Mouse (Mus musculus): ENCODE results near the gene Il12b. TPM values are rescaled to one million over a fixed set of nuclear protein-coding genes. Genes with fewer than 3 reads are reported as not detected.

Gene Il12b
- polyA plus RNA-seq, 1 experiment from 2014 or later = 0.19 TPM

GRCm38 (mm10) chr11:44406457-44406856 lies 6.6 kb downstream of the Il12b start:
- WGBS = 66% methylated on average over 5 of the region's 5 CpGs
- H3K27me3 ChIP-seq (ENCODE audit: insufficient read depth, low read length) = no peaks in the 10 kb centered on the region
- H3K9ac ChIP-seq (replicated peaks; ENCODE audit: low read length) = no peak overlapping the region
- H3K9me3 ChIP-seq (ENCODE audit: low read length) = no peaks in the 10 kb centered on the region
- no peaks in the 10 kb centered on the region for H3K36me3 ChIP-seq (ENCODE audit: insufficient read depth, low read length)
- H3K4me3 ChIP-seq (ENCODE audit: low read length) = no peak overlapping the region
- no peaks in the 10 kb centered on the region for H3K4me1 ChIP-seq (ENCODE audit: insufficient read depth, low read length)
- H3K4me2 ChIP-seq (replicated peaks; ENCODE audit: low read depth, low read length) = no peak overlapping the region
- no peak overlapping the region for H3K27ac ChIP-seq (ENCODE audit: low read length)
- 0 out of 2 replicates have a peak, but pooled peaks have one; percentile 23 for ATAC-seq (ENCODE audit: low FRiP score, low TSS enrichment)

- Histone ChIP-seq H3K4me2 (replicated peaks; ENCODE audit: low read depth, low read length) (no peak overlapping the region), H3K9ac (replicated peaks; ENCODE audit: low read length) (no peak overlapping the region), H3K9me3 (ENCODE audit: low read length) (no peaks in the 10 kb centered on the region), H3K4me1 (ENCODE audit: insufficient read depth, low read length) (no peaks in the 10 kb centered on the region), H3K36me3 (ENCODE audit: insufficient read depth, low read length) (no peaks in the 10 kb centered on the region), H3K4me3 (ENCODE audit: low read length) (no peak overlapping the region), H3K27ac (ENCODE audit: low read length) (no peak overlapping the region), H3K27me3 (ENCODE audit: insufficient read depth, low read length) (no peaks in the 10 kb centered on the region)
- 29% methylated on average over 5 of the region's 5 CpGs for WGBS
- ATAC-seq (ENCODE audit: low FRiP score, low TSS enrichment) = no peak
Observed at GRCm38 (mm10) chr11:44408626-44409025, 8.8 kb downstream of the Il12b start.

- Histone ChIP-seq H3K36me3 (ENCODE audit: insufficient read depth, low read length) (no peaks in the 10 kb centered on the region), H3K9ac (replicated peaks; ENCODE audit: low read length) (no peak overlapping the region), H3K9me3 (ENCODE audit: low read length) (no peaks in the 10 kb centered on the region), H3K27me3 (ENCODE audit: insufficient read depth, low read length) (no peaks in the 10 kb centered on the region), H3K27ac (ENCODE audit: low read length) (no peak overlapping the region), H3K4me1 (ENCODE audit: insufficient read depth, low read length) (no peaks in the 10 kb centered on the region), H3K4me2 (replicated peaks; ENCODE audit: low read depth, low read length) (no peak overlapping the region), H3K4me3 (ENCODE audit: low read length) (no peak overlapping the region)
- 56% methylated on average over 3 of the region's 3 CpGs for WGBS
- ATAC-seq (ENCODE audit: low FRiP score, low TSS enrichment) = no peak
Observed at GRCm38 (mm10) chr11:44410413-44410812, 10.6 kb downstream of the Il12b start.

- no peak overlapping the region for H3K9ac ChIP-seq (replicated peaks; ENCODE audit: low read length)
- H3K4me3 ChIP-seq (ENCODE audit: low read length) = no peak overlapping the region
- H3K4me2 ChIP-seq (replicated peaks; ENCODE audit: low read depth, low read length) = no peak overlapping the region
- H3K4me1 ChIP-seq (ENCODE audit: insufficient read depth, low read length) = no peaks in the 10 kb centered on the region
- no peak for ATAC-seq (ENCODE audit: low FRiP score, low TSS enrichment)
- H3K9me3 ChIP-seq (ENCODE audit: low read length) = no peaks in the 10 kb centered on the region
- H3K27ac ChIP-seq (ENCODE audit: low read length) = no peak overlapping the region
- H3K36me3 ChIP-seq (ENCODE audit: insufficient read depth, low read length) = no peaks in the 10 kb centered on the region
- WGBS = 65% methylated on average over 8 of the region's 8 CpGs
- no peaks in the 10 kb centered on the region for H3K27me3 ChIP-seq (ENCODE audit: insufficient read depth, low read length)
Observed at GRCm38 (mm10) chr11:44412276-44412675, 12.4 kb downstream of the Il12b start.

- no peak for ATAC-seq (ENCODE audit: low FRiP score, low TSS enrichment)
- no peak overlapping the region for H3K27ac ChIP-seq (ENCODE audit: low read length)
- no peaks in the 10 kb centered on the region for H3K36me3 ChIP-seq (ENCODE audit: insufficient read depth, low read length)
- H3K4me2 ChIP-seq (replicated peaks; ENCODE audit: low read depth, low read length) = no peak overlapping the region
- 90% methylated on average over 3 of the region's 3 CpGs for WGBS
- H3K4me1 ChIP-seq (ENCODE audit: insufficient read depth, low read length) = no peaks in the 10 kb centered on the region
- no peak overlapping the region for H3K4me3 ChIP-seq (ENCODE audit: low read length)
- H3K9ac ChIP-seq (replicated peaks; ENCODE audit: low read length) = no peak overlapping the region
- no peaks in the 10 kb centered on the region for H3K27me3 ChIP-seq (ENCODE audit: insufficient read depth, low read length)
- H3K9me3 ChIP-seq (ENCODE audit: low read length) = no peaks in the 10 kb centered on the region
Observed at GRCm38 (mm10) chr11:44413371-44413770, 13.5 kb downstream of the Il12b start.

GRCm38 (mm10) chr11:44414605-44415004 lies 14.7 kb downstream of the Il12b start:
- Histone ChIP-seq H3K36me3 (ENCODE audit: insufficient read depth, low read length) (no peaks in the 10 kb centered on the region), H3K4me3 (ENCODE audit: low read length) (no peak overlapping the region), H3K9me3 (ENCODE audit: low read length) (no peaks in the 10 kb centered on the region), H3K4me1 (ENCODE audit: insufficient read depth, low read length) (no peaks in the 10 kb centered on the region), H3K27me3 (ENCODE audit: insufficient read depth, low read length) (no peaks in the 10 kb centered on the region), H3K4me2 (replicated peaks; ENCODE audit: low read depth, low read length) (no peak overlapping the region), H3K9ac (replicated peaks; ENCODE audit: low read length) (no peak overlapping the region), H3K27ac (ENCODE audit: low read length) (no peak overlapping the region)
- no peak for ATAC-seq (ENCODE audit: low FRiP score, low TSS enrichment)
- WGBS = 87% methylated on average over 3 of the region's 3 CpGs

- Histone ChIP-seq H3K9me3 (ENCODE audit: low read length) (no peaks in the 10 kb centered on the region), H3K4me1 (ENCODE audit: insufficient read depth, low read length) (no peaks in the 10 kb centered on the region), H3K4me3 (ENCODE audit: low read length) (no peak overlapping the region), H3K36me3 (ENCODE audit: insufficient read depth, low read length) (no peaks in the 10 kb centered on the region), H3K4me2 (replicated peaks; ENCODE audit: low read depth, low read length) (no peak overlapping the region), H3K27me3 (ENCODE audit: insufficient read depth, low read length) (no peaks in the 10 kb centered on the region), H3K9ac (replicated peaks; ENCODE audit: low read length) (no peak overlapping the region), H3K27ac (ENCODE audit: low read length) (no peak overlapping the region)
- ATAC-seq (ENCODE audit: low FRiP score, low TSS enrichment) = no peak
- 59% methylated on average over 1 of the region's 1 CpGs for WGBS
Observed at GRCm38 (mm10) chr11:44417403-44417802, 17.5 kb downstream of the Il12b start.

- Histone ChIP-seq H3K4me3 (ENCODE audit: low read length) (no peak overlapping the region), H3K27me3 (ENCODE audit: insufficient read depth, low read length) (no peaks in the 10 kb centered on the region), H3K9ac (replicated peaks; ENCODE audit: low read length) (no peak overlapping the region), H3K36me3 (ENCODE audit: insufficient read depth, low read length) (no peaks in the 10 kb centered on the region), H3K4me1 (ENCODE audit: insufficient read depth, low read length) (no peaks in the 10 kb centered on the region), H3K9me3 (ENCODE audit: low read length) (no peaks in the 10 kb centered on the region), H3K27ac (ENCODE audit: low read length) (no peak overlapping the region), H3K4me2 (replicated peaks; ENCODE audit: low read depth, low read length) (no peak overlapping the region)
- 70% methylated on average over 10 of the region's 10 CpGs for WGBS
- no peak for ATAC-seq (ENCODE audit: low FRiP score, low TSS enrichment)
Observed at GRCm38 (mm10) chr11:44422337-44423111, 22.7 kb downstream of the Il12b start.

GRCm38 (mm10) chr11:44423261-44423660 lies 23.4 kb downstream of the Il12b start:
- no peaks in the 10 kb centered on the region for H3K27me3 ChIP-seq (ENCODE audit: insufficient read depth, low read length)
- no peak overlapping the region for H3K9ac ChIP-seq (replicated peaks; ENCODE audit: low read length)
- no peak overlapping the region for H3K4me3 ChIP-seq (ENCODE audit: low read length)
- no peaks in the 10 kb centered on the region for H3K36me3 ChIP-seq (ENCODE audit: insufficient read depth, low read length)
- H3K4me1 ChIP-seq (ENCODE audit: insufficient read depth, low read length) = no peaks in the 10 kb centered on the region
- no peak overlapping the region for H3K27ac ChIP-seq (ENCODE audit: low read length)
- 39% methylated on average over 5 of the region's 6 CpGs for WGBS
- ATAC-seq (ENCODE audit: low FRiP score, low TSS enrichment) = no peak
- no peak overlapping the region for H3K4me2 ChIP-seq (replicated peaks; ENCODE audit: low read depth, low read length)
- H3K9me3 ChIP-seq (ENCODE audit: low read length) = no peaks in the 10 kb centered on the region

- WGBS = 44% methylated on average over 5 of the region's 5 CpGs
- Histone ChIP-seq H3K4me1 (ENCODE audit: insufficient read depth, low read length) (no peaks in the 10 kb centered on the region), H3K27ac (ENCODE audit: low read length) (no peak overlapping the region), H3K4me3 (ENCODE audit: low read length) (no peak overlapping the region), H3K9ac (replicated peaks; ENCODE audit: low read length) (no peak overlapping the region), H3K9me3 (ENCODE audit: low read length) (no peaks in the 10 kb centered on the region), H3K36me3 (ENCODE audit: insufficient read depth, low read length) (no peaks in the 10 kb centered on the region), H3K4me2 (replicated peaks; ENCODE audit: low read depth, low read length) (no peak overlapping the region), H3K27me3 (ENCODE audit: insufficient read depth, low read length) (no peaks in the 10 kb centered on the region)
- ATAC-seq (ENCODE audit: low FRiP score, low TSS enrichment) = no peak
Observed at GRCm38 (mm10) chr11:44423955-44424354, 24.1 kb downstream of the Il12b start.
